Mouse (Mus musculus) myocyte (in vitro differentiated cells): ENCODE measurements around the gene Cox15.

Source experiments
- CEBPB ChIP-seq: IDR thresholded peaks from 2 replicates; pipeline ENCODE4 v1.6.1; 2011; ENCODE audit warnings: mild to moderate bottlenecking, moderate library complexity; ENCODE audit not compliant: poor library complexity, insufficient read depth, severe bottlenecking
- E2F4 ChIP-seq: IDR thresholded peaks from one replicate; pipeline ENCODE4 v1.6.1; 2011; ENCODE audit warnings: mild to moderate bottlenecking, control low read depth, moderate library complexity; ENCODE audit not compliant: insufficient read depth
- MAX ChIP-seq: IDR thresholded peaks from one replicate; pipeline ENCODE4 v1.6.1; 2011; ENCODE audit warnings: low read depth, mild to moderate bottlenecking, control low read depth
- MYOD1 ChIP-seq, 3 experiments: IDR thresholded peaks; one replicate each; pipeline ENCODE4 v1.6.1; 2011; ENCODE audit warnings: control low read depth in 2 of 3, low read depth in 2 of 3, mild to moderate bottlenecking in 2 of 3, moderate library complexity in 1 of 3; ENCODE audit not compliant: insufficient read length in 2 of 3, control insufficient read depth in 1 of 3
- MYOG ChIP-seq, 3 experiments: IDR thresholded peaks; one replicate each; pipeline ENCODE4 v1.6.1; 2011; ENCODE audit warnings: control low read depth in 2 of 3, low read depth in 2 of 3, mild to moderate bottlenecking in 2 of 3; ENCODE audit not compliant: insufficient read length in 2 of 3, control insufficient read depth in 1 of 3, insufficient read depth in 1 of 3
- POLR2A ChIP-seq: IDR thresholded peaks from one replicate; pipeline ENCODE4 v1.6.1; 2011; ENCODE audit warnings: low read depth, mild to moderate bottlenecking, control low read depth, moderate library complexity; ENCODE audit not compliant: insufficient read length
- POLR2AphosphoS2 ChIP-seq: IDR thresholded peaks from one replicate; pipeline ENCODE4 v1.6.1; 2011; ENCODE audit warnings: low read depth, control low read depth; ENCODE audit not compliant: insufficient read length
- TCF12 ChIP-seq: IDR thresholded peaks from one replicate; pipeline ENCODE4 v1.6.1; 2011; ENCODE audit warnings: mild to moderate bottlenecking, control low read depth; ENCODE audit not compliant: poor library complexity, insufficient read depth, severe bottlenecking
- USF1 ChIP-seq: IDR thresholded peaks from one replicate; pipeline ENCODE4 v1.6.1; 2011; ENCODE audit warnings: low read depth, mild to moderate bottlenecking, control low read depth, moderate library complexity

GRCm38 (mm10) chr19:43752489-43753225 lies at the start of gene Cox15, which contains the start of gene Cutc:
- TF ChIP-seq CEBPB (no peak), POLR2A (peak; percentile 97), MAX (no peak), TCF12 (no peak), MYOG (IDR thresholded peaks at IDR 0.05; ENCODE audit: control insufficient read depth in 1 of 3, insufficient read depth in 1 of 3, insufficient read length in 2 of 3, low read depth in 2 of 3) (peak in 1 of 3 experiments; percentile 63), MYOD1 (IDR thresholded peaks at IDR 0.05; ENCODE audit: control insufficient read depth in 1 of 3, insufficient read length in 2 of 3, low read depth in 2 of 3) (peak in 2 of 3 experiments; percentile 7 to 52), USF1 (no peak), POLR2AphosphoS2 (peak; percentile 97), E2F4 (no peak)
